Mouse (Mus musculus) granulocyte monocyte progenitor cell, adult 5-6 weeks (primary cell): ENCODE data around the gene Crisp4. TPM values are rescaled to one million over a fixed set of nuclear protein-coding genes. Genes with fewer than 3 reads are reported as not detected.

ENCODE experiments used
- ATAC-seq: replicated peaks from 2 replicates; pipeline ENCODE4 v1.8.0; 2016; ENCODE audit warnings: mild to moderate bottlenecking, moderate TSS enrichment, inconsistent platforms; ENCODE audit not compliant: poor library complexity, severe bottlenecking
- total RNA-seq, 2 experiments: library from RNA; stranded (forward) in 1 of 2; stranded (reverse) in 1 of 2; fragments of 200-712, 200-1000 nt in 1 of 2; fragments of >200 nt in 1 of 2; fragmentation: Nextera tagmentation in 1 of 2; gene quantifications; 2 replicates each; pipeline ENCODE4 v1.2.3; 2014 to 2017

Crisp4 gene
- total RNA-seq (2014; fragmentation: Nextera tagmentation) (not detected in 2 replicates), total RNA-seq (2017) (not detected in 2 replicates)

DNA sequence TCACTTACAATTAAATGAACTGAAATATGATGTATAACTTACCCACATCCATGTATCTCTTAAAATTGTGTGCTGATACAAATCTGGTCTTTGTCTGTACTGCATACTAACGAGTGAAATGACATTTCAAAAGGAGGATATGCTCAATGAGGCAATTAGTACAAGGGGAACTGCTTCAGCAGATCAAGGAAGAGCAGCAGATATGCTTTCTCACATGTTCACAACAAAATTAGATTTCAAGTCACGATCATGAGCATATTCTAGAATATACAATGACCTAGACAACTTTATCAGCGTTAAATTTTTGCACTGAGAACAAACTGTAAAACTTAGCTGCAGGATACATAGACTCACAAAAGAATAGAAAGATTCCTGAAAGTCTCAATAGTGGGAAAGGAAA, at the start of gene Crisp4:
Gene Crisp4 (minus strand): TSS at position 101 of the 400 bp plus-strand sequence.
- ATAC-seq, result no peak

- ATAC-seq, result no peak
Measured at GRCm38 (mm10) chr1:18191719-18192118, 46.0 kb upstream of the Crisp4 start.

- no peak for ATAC-seq
Measured at GRCm38 (mm10) chr1:18190714-18191712, 45.3 kb upstream of the Crisp4 start.

- ATAC-seq, result no peak
Measured at GRCm38 (mm10) chr1:18181167-18181566, 35.5 kb upstream of the Crisp4 start.

DNA sequence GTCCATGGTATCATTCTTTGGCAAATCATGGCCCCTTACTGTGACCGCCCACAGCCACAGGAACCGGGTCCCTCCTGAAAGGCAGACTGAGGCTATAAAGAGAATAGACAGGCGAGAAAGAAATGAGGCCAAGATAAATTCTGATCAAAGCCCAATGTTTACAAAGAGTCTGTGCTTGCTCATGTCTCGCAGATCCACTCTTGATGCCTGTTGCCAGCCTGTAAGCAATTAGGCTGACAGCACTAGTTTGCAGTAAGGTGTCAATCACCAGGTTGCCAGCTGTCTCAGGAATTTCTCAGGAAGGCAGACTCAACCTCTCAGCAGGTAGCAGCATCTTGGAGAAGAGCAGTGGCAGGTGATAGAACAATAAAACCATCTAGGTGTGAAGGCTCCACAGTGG, 24.9 kb upstream of the Crisp4 start:
- no peak for ATAC-seq

GRCm38 (mm10) chr1:18168261-18168660, 22.6 kb upstream of the Crisp4 start:
- ATAC-seq, result no peak

DNA sequence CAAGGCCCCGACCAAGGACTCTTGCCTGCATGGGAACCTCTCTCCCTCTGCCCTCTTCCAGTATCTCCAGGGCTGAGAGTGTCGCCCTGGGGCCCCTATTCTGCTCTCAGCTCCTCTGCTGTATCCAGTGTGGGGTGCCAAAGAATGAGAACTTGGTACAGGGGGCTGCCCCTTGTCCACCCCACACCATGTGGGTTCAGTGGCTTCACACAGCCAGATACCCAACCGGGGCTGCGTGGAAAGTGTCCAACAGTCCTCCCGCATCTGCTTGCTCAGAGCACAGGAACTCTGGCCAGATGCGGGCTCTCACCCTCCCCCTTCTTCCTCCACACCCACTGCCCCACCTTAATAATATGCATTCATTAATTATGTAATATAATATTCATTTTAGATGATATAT, 13.4 kb upstream of the Crisp4 start:
- no peak for ATAC-seq

DNA sequence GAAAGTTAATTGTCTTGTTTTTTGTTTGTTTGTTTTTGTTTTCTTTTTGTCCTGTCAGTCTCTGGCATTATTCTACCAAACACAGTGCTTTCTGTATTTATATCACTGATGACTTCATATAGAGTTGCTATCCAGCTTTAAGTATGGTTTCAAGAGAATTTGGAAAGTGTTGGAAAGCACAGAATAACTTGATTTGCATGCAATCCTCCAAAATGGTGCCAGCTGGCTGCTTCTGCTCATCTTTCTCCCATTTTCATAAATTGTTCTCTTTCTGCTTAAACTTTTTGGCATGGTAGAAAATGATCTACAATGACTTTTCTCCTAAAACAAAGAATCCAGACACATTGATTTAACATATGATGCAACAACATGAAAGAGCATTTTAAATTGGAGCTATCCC, 2.5 kb upstream of the Crisp4 start:
- ATAC-seq, result no peak

DNA sequence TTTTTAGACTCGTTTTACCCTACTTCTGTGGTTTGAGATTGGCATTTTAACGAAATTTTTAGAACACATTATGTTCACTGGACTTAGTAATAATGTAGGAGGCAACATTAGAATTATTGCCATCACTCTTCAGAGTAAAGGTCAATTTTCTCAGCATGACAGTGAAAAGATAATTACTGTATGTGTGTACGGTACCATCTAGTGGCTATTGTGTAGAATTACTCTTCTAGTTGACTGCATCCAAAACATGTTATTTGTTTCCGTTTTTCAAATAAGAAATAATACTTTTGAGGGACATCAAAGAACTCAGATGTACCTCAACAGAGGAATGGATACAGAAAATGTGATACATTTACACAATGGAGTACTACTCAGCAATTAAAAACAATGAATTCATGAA, 14.0 kb downstream of the Crisp4 start:
- no peak for ATAC-seq

- ATAC-seq, result no peak
Measured at GRCm38 (mm10) chr1:18129983-18130382, 15.7 kb downstream of the Crisp4 start.

DNA sequence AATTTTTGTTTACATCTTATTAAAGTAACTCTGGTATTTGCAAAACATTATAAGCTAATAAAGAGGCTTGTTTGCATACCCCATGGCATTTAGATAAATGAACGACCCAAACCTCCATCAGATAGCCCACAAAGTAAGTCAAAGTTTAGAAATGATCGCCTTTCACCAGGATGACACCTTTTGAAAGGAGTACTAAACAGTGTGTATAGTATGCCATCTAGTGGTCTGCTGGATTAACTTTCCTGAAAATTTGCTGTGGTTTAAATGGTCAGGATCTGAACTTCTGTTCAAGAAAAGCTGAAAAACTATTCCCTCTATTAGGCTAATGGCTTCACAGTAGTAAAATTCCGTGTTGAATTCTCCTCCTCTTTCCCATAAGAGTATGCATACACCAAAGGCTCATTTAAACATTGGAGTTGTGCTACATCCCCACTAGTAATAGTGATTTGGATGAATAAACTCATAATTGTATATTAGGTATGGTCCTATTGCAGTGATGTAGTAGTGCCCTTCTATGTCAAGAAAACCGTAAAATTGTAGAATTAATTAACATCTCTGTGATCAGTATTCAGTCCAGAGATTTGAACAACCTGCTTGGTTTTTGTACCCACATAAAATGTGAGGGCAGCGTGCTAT, 38.9 kb downstream of the Crisp4 start:
- ATAC-seq, result peak; percentile 50; the same call in 1 of the 2 replicates

DNA sequence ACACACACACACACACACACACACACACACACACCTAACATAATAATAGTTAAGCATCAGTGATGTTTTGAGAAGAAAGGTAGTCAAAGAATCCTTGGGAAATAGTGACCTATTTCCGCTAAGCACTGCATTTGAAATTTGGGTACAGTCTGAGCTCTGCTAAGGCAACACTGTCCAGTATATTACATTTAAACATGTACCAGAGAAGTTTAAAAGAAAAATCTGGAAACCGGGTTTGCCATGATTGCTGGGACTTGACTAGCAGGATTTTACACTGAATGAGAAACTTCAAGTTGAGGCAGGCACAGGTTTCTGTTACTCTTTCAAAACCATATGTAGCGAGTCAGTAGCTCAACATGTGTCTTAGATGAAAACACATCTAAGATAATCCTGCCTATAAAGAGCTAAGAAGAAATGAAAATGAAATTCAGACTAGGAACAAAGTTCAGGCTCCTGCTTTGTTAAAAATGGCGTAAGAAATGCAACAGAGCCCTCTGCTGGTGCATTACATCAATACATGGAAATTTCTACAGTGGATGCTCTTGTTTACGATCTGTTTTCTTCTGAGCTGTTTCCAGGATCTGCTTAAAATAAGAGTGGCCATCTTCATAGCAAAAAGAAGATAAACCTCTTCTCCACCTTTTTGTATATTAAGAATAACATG, 39.7 kb downstream of the Crisp4 start:
- ATAC-seq, result no peak; the same call in 1 of the 2 replicates

GRCm38 (mm10) chr1:18105029-18105865, 40.5 kb downstream of the Crisp4 start:
- no peak for ATAC-seq

Other genes with a start within 250 kb of the Crisp4 start
- gene Defb18, start 91.5 kb upstream of the Crisp4 start, total RNA-seq (2014; fragmentation: Nextera tagmentation), result not detected in 2 replicates
- gene Defb18, start 91.5 kb upstream of the Crisp4 start, total RNA-seq (2017), result not detected in 2 replicates
- gene Defb41, start 119.2 kb upstream of the Crisp4 start, total RNA-seq (2014; fragmentation: Nextera tagmentation), result not detected in 2 replicates
- not detected in 2 replicates for gene Defb41, start 119.2 kb upstream of the Crisp4 start, total RNA-seq (2017)